Mouse (Mus musculus): ENCODE results near the gene 1110008P14Rik. TPM values are rescaled to one million over a fixed set of nuclear protein-coding genes. Genes with fewer than 3 reads are reported as not detected.

The 1110008P14Rik gene
- polyA plus RNA-seq, 1 experiment from 2014 or later: 34.0 TPM

- Histone ChIP-seq H3K4me2 (ENCODE audit: low read depth, low read length) (peak overlapping the region; percentile 78), H3K4me3 (ENCODE audit: low read length) (peak overlapping the region; percentile 49), H3K27ac (ENCODE audit: low read length) (peak overlapping the region; percentile 96), H3K9ac (ENCODE audit: low read length) (peak overlapping the region; percentile 50), H3K27me3 (ENCODE audit: control insufficient read depth, insufficient read depth, low read depth, low read length) (no peaks in the 10 kb centered on the region), H3K9me3 (ENCODE audit: control insufficient read depth, low read length) (no peaks in the 10 kb centered on the region), H3K36me3 (ENCODE audit: control insufficient read depth, insufficient read depth, low read length) (peaks cover 3% of the 10 kb centered on the region), H3K4me1 (replicated peaks; ENCODE audit: control insufficient read depth, insufficient read depth, low read length) (peaks cover 42% of the 10 kb centered on the region)
- peak; percentile 90 for ATAC-seq (ENCODE audit: low read depth)
- WGBS: under 1% methylated on average over 14 of the region's 14 CpGs
Measured at GRCm38 (mm10) chr2:32423481-32424331, 42.0 kb upstream of the 1110008P14Rik start.

GRCm38 (mm10) chr2:32421851-32422251 lies 40.1 kb upstream of the 1110008P14Rik start:
- H3K4me1 ChIP-seq (replicated peaks; ENCODE audit: control insufficient read depth, insufficient read depth, low read length): peaks cover 28% of the 10 kb centered on the region

GRCm38 (mm10) chr2:32420647-32421046 lies 38.9 kb upstream of the 1110008P14Rik start:
- no peak for ATAC-seq (ENCODE audit: low read depth)
- no peak overlapping the region for H3K4me3 ChIP-seq (ENCODE audit: low read length)
- peaks cover 15% of the 10 kb centered on the region for H3K36me3 ChIP-seq (ENCODE audit: control insufficient read depth, insufficient read depth, low read length)
- no peaks in the 10 kb centered on the region for H3K27me3 ChIP-seq (ENCODE audit: control insufficient read depth, insufficient read depth, low read depth, low read length)
- H3K27ac ChIP-seq (ENCODE audit: low read length): no peak overlapping the region
- H3K4me1 ChIP-seq (replicated peaks; ENCODE audit: control insufficient read depth, insufficient read depth, low read length): peaks cover 26% of the 10 kb centered on the region
- no peak overlapping the region for H3K4me2 ChIP-seq (ENCODE audit: low read depth, low read length)
- WGBS: 88% methylated on average over 6 of the region's 6 CpGs
- H3K9me3 ChIP-seq (ENCODE audit: control insufficient read depth, low read length): no peaks in the 10 kb centered on the region
- H3K9ac ChIP-seq (ENCODE audit: low read length): no peak overlapping the region

More at GRCm38 (mm10) chr2:32421851-32422251, 40.1 kb upstream of the 1110008P14Rik start:
- Histone ChIP-seq H3K36me3 (ENCODE audit: control insufficient read depth, insufficient read depth, low read length) (peaks cover 14% of the 10 kb centered on the region), H3K4me2 (ENCODE audit: low read depth, low read length) (no peak overlapping the region), H3K4me3 (ENCODE audit: low read length) (no peak overlapping the region), H3K9me3 (ENCODE audit: control insufficient read depth, low read length) (no peaks in the 10 kb centered on the region), H3K27ac (ENCODE audit: low read length) (no peak overlapping the region), H3K9ac (ENCODE audit: low read length) (no peak overlapping the region), H3K27me3 (ENCODE audit: control insufficient read depth, insufficient read depth, low read depth, low read length) (no peaks in the 10 kb centered on the region)
- WGBS: 93% methylated on average over 6 of the region's 6 CpGs
- ATAC-seq (ENCODE audit: low read depth): no peak

GRCm38 (mm10) chr2:32420066-32420608 lies 38.4 kb upstream of the 1110008P14Rik start:
- no peak overlapping the region for H3K4me3 ChIP-seq (ENCODE audit: low read length)
- no peaks in the 10 kb centered on the region for H3K27me3 ChIP-seq (ENCODE audit: control insufficient read depth, insufficient read depth, low read depth, low read length)
- H3K4me2 ChIP-seq (ENCODE audit: low read depth, low read length): no peak overlapping the region
- peaks cover 23% of the 10 kb centered on the region for H3K4me1 ChIP-seq (replicated peaks; ENCODE audit: control insufficient read depth, insufficient read depth, low read length)
- H3K9ac ChIP-seq (ENCODE audit: low read length): no peak overlapping the region
- H3K27ac ChIP-seq (ENCODE audit: low read length): no peak overlapping the region
- H3K9me3 ChIP-seq (ENCODE audit: control insufficient read depth, low read length): no peaks in the 10 kb centered on the region
- no peak for ATAC-seq (ENCODE audit: low read depth)
- peaks cover 20% of the 10 kb centered on the region for H3K36me3 ChIP-seq (ENCODE audit: control insufficient read depth, insufficient read depth, low read length)
- WGBS: 87% methylated on average over 12 of the region's 12 CpGs

GRCm38 (mm10) chr2:32419359-32419758 lies 37.6 kb upstream of the 1110008P14Rik start:
- no peak for ATAC-seq (ENCODE audit: low read depth)
- Histone ChIP-seq H3K4me3 (ENCODE audit: low read length) (no peak overlapping the region), H3K27me3 (ENCODE audit: control insufficient read depth, insufficient read depth, low read depth, low read length) (no peaks in the 10 kb centered on the region), H3K36me3 (ENCODE audit: control insufficient read depth, insufficient read depth, low read length) (peaks cover 22% of the 10 kb centered on the region), H3K9ac (ENCODE audit: low read length) (no peak overlapping the region), H3K9me3 (ENCODE audit: control insufficient read depth, low read length) (no peaks in the 10 kb centered on the region), H3K4me1 (replicated peaks; ENCODE audit: control insufficient read depth, insufficient read depth, low read length) (peaks cover 15% of the 10 kb centered on the region), H3K27ac (ENCODE audit: low read length) (no peak overlapping the region), H3K4me2 (ENCODE audit: low read depth, low read length) (no peak overlapping the region)
- 76% methylated on average over 3 of the region's 3 CpGs for WGBS

GRCm38 (mm10) chr2:32418430-32419151 lies 36.9 kb upstream of the 1110008P14Rik start:
- H3K36me3 ChIP-seq (ENCODE audit: control insufficient read depth, insufficient read depth, low read length): peaks cover 22% of the 10 kb centered on the region
- no peaks in the 10 kb centered on the region for H3K9me3 ChIP-seq (ENCODE audit: control insufficient read depth, low read length)
- peaks cover 9% of the 10 kb centered on the region for H3K4me1 ChIP-seq (replicated peaks; ENCODE audit: control insufficient read depth, insufficient read depth, low read length)
- H3K27me3 ChIP-seq (ENCODE audit: control insufficient read depth, insufficient read depth, low read depth, low read length): no peaks in the 10 kb centered on the region
- H3K4me2 ChIP-seq (ENCODE audit: low read depth, low read length): no peak overlapping the region
- no peak overlapping the region for H3K27ac ChIP-seq (ENCODE audit: low read length)
- no peak overlapping the region for H3K9ac ChIP-seq (ENCODE audit: low read length)
- ATAC-seq (ENCODE audit: low read depth): no peak
- H3K4me3 ChIP-seq (ENCODE audit: low read length): no peak overlapping the region
- 79% methylated on average over 12 of the region's 12 CpGs for WGBS

GRCm38 (mm10) chr2:32417486-32417885 lies 35.7 kb upstream of the 1110008P14Rik start:
- ATAC-seq (ENCODE audit: low read depth): no peak
- Histone ChIP-seq H3K4me1 (replicated peaks; ENCODE audit: control insufficient read depth, insufficient read depth, low read length) (no peaks in the 10 kb centered on the region; the same call in 1 of the 2 replicates), H3K9ac (ENCODE audit: low read length) (no peak overlapping the region), H3K27me3 (ENCODE audit: control insufficient read depth, insufficient read depth, low read depth, low read length) (no peaks in the 10 kb centered on the region), H3K27ac (ENCODE audit: low read length) (no peak overlapping the region), H3K4me3 (ENCODE audit: low read length) (no peak overlapping the region), H3K36me3 (ENCODE audit: control insufficient read depth, insufficient read depth, low read length) (peaks cover 22% of the 10 kb centered on the region), H3K4me2 (ENCODE audit: low read depth, low read length) (no peak overlapping the region), H3K9me3 (ENCODE audit: control insufficient read depth, low read length) (no peaks in the 10 kb centered on the region)
- 69% methylated on average over 8 of the region's 8 CpGs for WGBS

GRCm38 (mm10) chr2:32416556-32416955 lies 34.8 kb upstream of the 1110008P14Rik start:
- ATAC-seq (ENCODE audit: low read depth): no peak
- Histone ChIP-seq H3K27ac (ENCODE audit: low read length) (no peak overlapping the region), H3K9me3 (ENCODE audit: control insufficient read depth, low read length) (no peaks in the 10 kb centered on the region), H3K4me1 (replicated peaks; ENCODE audit: control insufficient read depth, insufficient read depth, low read length) (no peaks in the 10 kb centered on the region), H3K36me3 (ENCODE audit: control insufficient read depth, insufficient read depth, low read length) (peaks cover 22% of the 10 kb centered on the region), H3K4me3 (ENCODE audit: low read length) (no peak overlapping the region), H3K27me3 (ENCODE audit: control insufficient read depth, insufficient read depth, low read depth, low read length) (no peaks in the 10 kb centered on the region), H3K9ac (ENCODE audit: low read length) (no peak overlapping the region), H3K4me2 (ENCODE audit: low read depth, low read length) (no peak overlapping the region)
- WGBS: 78% methylated on average over 2 of the region's 2 CpGs

- 91% methylated on average over 12 of the region's 12 CpGs for WGBS
- Histone ChIP-seq H3K9me3 (ENCODE audit: control insufficient read depth, low read length) (no peaks in the 10 kb centered on the region), H3K27me3 (ENCODE audit: control insufficient read depth, insufficient read depth, low read depth, low read length) (no peaks in the 10 kb centered on the region), H3K9ac (ENCODE audit: low read length) (no peak overlapping the region), H3K4me3 (ENCODE audit: low read length) (no peak overlapping the region), H3K4me1 (replicated peaks; ENCODE audit: control insufficient read depth, insufficient read depth, low read length) (no peaks in the 10 kb centered on the region), H3K36me3 (ENCODE audit: control insufficient read depth, insufficient read depth, low read length) (peaks cover 22% of the 10 kb centered on the region), H3K4me2 (ENCODE audit: low read depth, low read length) (no peak overlapping the region), H3K27ac (ENCODE audit: low read length) (no peak overlapping the region)
- no peak for ATAC-seq (ENCODE audit: low read depth)
Measured at GRCm38 (mm10) chr2:32415801-32416200, 34.1 kb upstream of the 1110008P14Rik start.

All from lung, embryonic 16.5 days (tissue).